Mouse (Mus musculus) liver, embryonic 15.5 days (tissue): ENCODE results near the gene Dhrs11. TPM values are rescaled to one million over a fixed set of nuclear protein-coding genes. Genes with fewer than 3 reads are reported as not detected.
A peak's percentile ranks its signal among the peaks of the same experiment; 100 is the strongest.
"Not testable (repeated sequence)": the region's sequence is repeated elsewhere in the genome, so short reads cannot be mapped to it uniquely, and the experiment has no call there.

Experiments used
- ATAC-seq: fragments of 200-750 bp; cut with Nextera tagmentation; 2 replicates; pipeline ENCODE4 v1.8.0; 2017; ENCODE audit warnings: moderate number of reproducible peaks, mild to moderate bottlenecking, moderate library complexity; ENCODE audit not compliant: insufficient read depth
- H3K27ac ChIP-seq: fragments of 300-500 bp; sonication (generic); replicated peaks from 2 replicates; pipeline ENCODE4 v1.5.1; 2015; ENCODE audit warnings: mild to moderate bottlenecking, inconsistent platforms
- H3K27me3 ChIP-seq: fragments of 300-500 bp; sonication (generic); 2 replicates; pipeline ENCODE4 v1.6.1; 2015; ENCODE audit warnings: mild to moderate bottlenecking, inconsistent platforms
- H3K36me3 ChIP-seq: fragments of 300-500 bp; sonication (generic); replicated peaks from 2 replicates; pipeline ENCODE4 v1.6.1; 2015; ENCODE audit warnings: moderate library complexity, mild to moderate bottlenecking, inconsistent platforms
- H3K4me1 ChIP-seq: fragments of 300-500 bp; sonication (generic); replicated peaks from 2 replicates; pipeline ENCODE4 v1.6.1; 2015; ENCODE audit warnings: inconsistent platforms
- H3K4me2 ChIP-seq: fragments of 300-500 bp; sonication (generic); 2 replicates; pipeline ENCODE4 v1.6.1; 2015; ENCODE audit warnings: moderate library complexity, mild to moderate bottlenecking, inconsistent platforms
- H3K4me3 ChIP-seq: fragments of 300-500 bp; sonication (generic); replicated peaks from 2 replicates; pipeline ENCODE4 v1.5.1; 2015; ENCODE audit warnings: mild to moderate bottlenecking, inconsistent platforms
- H3K9ac ChIP-seq: fragments of 300-500 bp; sonication (generic); 2 replicates; pipeline ENCODE4 v1.6.1; 2015; ENCODE audit warnings: moderate library complexity, mild to moderate bottlenecking, inconsistent platforms
- H3K9me3 ChIP-seq: fragments of 300-500 bp; sonication (generic); replicated peaks from 2 replicates; pipeline ENCODE4 v1.6.1; 2016; ENCODE audit warnings: inconsistent platforms
- WGBS: fragments of 180-500 bp; shearing (Covaris S2); methylation state at CpG from one replicate; pipeline ENCODE4 v1.1.7; 2015; ENCODE audit warnings: mixed read lengths; ENCODE audit not compliant: insufficient replicate concordance; 5-methylcytosine and 5-hydroxymethylcytosine counted together
- polyA plus RNA-seq: library from polyadenylated mRNA; unstranded; fragments of >200 nt; fragmentation: Nextera tagmentation; extraction: Ambion mirVana; gene quantifications from 2 replicates; pipeline ENCODE4 v1.2.1, GENCODE M21; 2015

Dhrs11 gene
- polyA plus RNA-seq, 1 experiment from 2014 or later = 246 TPM

- Histone ChIP-seq H3K4me2 (peak overlapping the region; percentile 49), H3K4me3 (0 out of 2 replicates have a peak overlapping the region, but pooled peaks have one; percentile 10), H3K27me3 (no peaks in the 10 kb centered on the region), H3K9me3 (no peaks in the 10 kb centered on the region), H3K4me1 (peaks cover 40% of the 10 kb centered on the region), H3K27ac (0 out of 2 replicates have a peak overlapping the region, but pooled peaks have one; percentile 51), H3K9ac (0 out of 2 replicates have a peak overlapping the region, but pooled peaks have one; percentile 25), H3K36me3 (peaks cover 55% of the 10 kb centered on the region)
- ATAC-seq = no peak
- 62% methylated on average over 2 of the region's 2 CpGs for WGBS
Measured at GRCm38 (mm10) chr11:84865268-84865667, 36.5 kb upstream of the Dhrs11 start.

GRCm38 (mm10) chr11:84855285-84855684 is 26.5 kb upstream of the Dhrs11 start:
- ATAC-seq = no peak
- Histone ChIP-seq H3K4me2 (no peak overlapping the region), H3K4me1 (no peaks in the 10 kb centered on the region), H3K27me3 (no peaks in the 10 kb centered on the region), H3K4me3 (no peak overlapping the region), H3K27ac (no peak overlapping the region), H3K9me3 (no peaks in the 10 kb centered on the region), H3K36me3 (peaks cover 91% of the 10 kb centered on the region), H3K9ac (no peak overlapping the region)
- 92% methylated on average over 6 of the region's 6 CpGs for WGBS

- Histone ChIP-seq H3K4me1 (no peaks in the 10 kb centered on the region), H3K4me3 (no peak overlapping the region), H3K9ac (no peak overlapping the region), H3K4me2 (no peak overlapping the region), H3K27ac (no peak overlapping the region), H3K27me3 (no peaks in the 10 kb centered on the region), H3K9me3 (no peaks in the 10 kb centered on the region), H3K36me3 (peaks cover 85% of the 10 kb centered on the region)
- ATAC-seq = no peak
- WGBS = 84% methylated on average over 7 of the region's 7 CpGs
Measured at GRCm38 (mm10) chr11:84847475-84848090, 18.8 kb upstream of the Dhrs11 start.

GRCm38 (mm10) chr11:84846741-84847474 is 18.1 kb upstream of the Dhrs11 start:
- H3K9me3 ChIP-seq = no peaks in the 10 kb centered on the region
- WGBS = 93% methylated on average over 15 of the region's 15 CpGs
- H3K4me1 ChIP-seq = no peaks in the 10 kb centered on the region
- ATAC-seq = no peak
- H3K27ac ChIP-seq = no peak overlapping the region
- H3K36me3 ChIP-seq = peaks cover 86% of the 10 kb centered on the region
- no peak overlapping the region for H3K4me2 ChIP-seq
- H3K9ac ChIP-seq = no peak overlapping the region
- no peak overlapping the region for H3K4me3 ChIP-seq
- H3K27me3 ChIP-seq = no peaks in the 10 kb centered on the region

- Histone ChIP-seq H3K4me3 (no peak overlapping the region), H3K9me3 (no peaks in the 10 kb centered on the region), H3K4me2 (no peak overlapping the region), H3K9ac (no peak overlapping the region), H3K36me3 (peaks cover 93% of the 10 kb centered on the region), H3K27me3 (no peaks in the 10 kb centered on the region), H3K27ac (no peak overlapping the region), H3K4me1 (no peaks in the 10 kb centered on the region)
- 83% methylated on average over 2 of the region's 2 CpGs for whole genome bisulfite sequencing
- no peak for ATAC-seq
Measured at GRCm38 (mm10) chr11:84839330-84839729, 10.5 kb upstream of the Dhrs11 start.

- Histone ChIP-seq H3K4me3 (peak overlapping the region; percentile 79), H3K4me1 (peaks cover 42% of the 10 kb centered on the region), H3K36me3 (peaks cover 78% of the 10 kb centered on the region), H3K27ac (peak overlapping the region; percentile 98), H3K9ac (peak overlapping the region; percentile 97), H3K4me2 (peak overlapping the region; percentile 92)
- H3K9me3 ChIP-seq, H3K27me3 ChIP-seq: not testable (repeated sequence)
- WGBS = 39% methylated on average over 11 of the region's 11 CpGs
- ATAC-seq = peak; percentile 3; the same call in 1 of the 2 replicates
Measured at GRCm38 (mm10) chr11:84829495-84829894, 701 bp upstream of the Dhrs11 start.

GRCm38 (mm10) chr11:84827901-84828503 is 792 bp downstream of the Dhrs11 start:
- H3K9me3 ChIP-seq = no peaks in the 10 kb centered on the region
- peaks cover 74% of the 10 kb centered on the region for H3K36me3 ChIP-seq
- no peak for ATAC-seq
- H3K4me2 ChIP-seq = peak overlapping the region; percentile 92
- WGBS = 27% methylated on average over 3 of the region's 3 CpGs
- H3K27ac ChIP-seq = peak overlapping the region; percentile 98
- peak overlapping the region; percentile 97 for H3K9ac ChIP-seq
- H3K27me3 ChIP-seq = no peaks in the 10 kb centered on the region
- H3K4me3 ChIP-seq = peak overlapping the region; percentile 79
- peaks cover 53% of the 10 kb centered on the region for H3K4me1 ChIP-seq

GRCm38 (mm10) chr11:84827492-84827891 is 1.3 kb downstream of the Dhrs11 start:
- Histone ChIP-seq H3K4me2 (peak overlapping the region; percentile 92), H3K4me1 (peaks cover 58% of the 10 kb centered on the region), H3K36me3 (peaks cover 74% of the 10 kb centered on the region), H3K9me3 (no peaks in the 10 kb centered on the region), H3K27ac (peak overlapping the region; percentile 98), H3K4me3 (peak overlapping the region; percentile 79), H3K27me3 (no peaks in the 10 kb centered on the region), H3K9ac (peak overlapping the region; percentile 97)
- no peak for ATAC-seq

DNA sequence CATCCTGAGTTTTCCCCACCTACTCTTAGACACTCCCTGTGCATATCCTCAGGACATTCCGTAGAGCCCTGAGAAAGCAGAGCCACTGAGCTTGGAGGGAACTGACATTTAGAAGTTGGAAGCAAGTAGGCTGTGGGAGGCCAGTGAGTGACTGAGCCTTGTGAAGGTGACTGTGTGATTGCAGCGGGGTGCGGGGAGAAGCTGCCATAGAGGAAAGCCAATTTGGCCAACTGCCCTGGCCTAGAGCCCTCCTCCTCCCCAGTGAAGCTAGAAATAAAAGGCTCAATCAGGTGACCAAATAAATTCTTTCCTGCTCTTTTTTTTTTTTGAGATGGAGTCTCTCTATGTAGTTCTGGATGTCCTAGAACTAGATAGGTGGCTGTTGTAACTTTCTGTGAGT is 2.6 kb downstream of the Dhrs11 start:
- peak overlapping the region; percentile 97 for H3K9ac ChIP-seq
- 71% methylated on average over 3 of the region's 3 CpGs for WGBS
- no peak for ATAC-seq
- H3K4me2 ChIP-seq = peak overlapping the region; percentile 92
- H3K27ac ChIP-seq = peak overlapping the region; percentile 98
- peaks cover 70% of the 10 kb centered on the region for H3K4me1 ChIP-seq
- H3K27me3 ChIP-seq = no peaks in the 10 kb centered on the region
- peak overlapping the region; percentile 79 for H3K4me3 ChIP-seq
- H3K9me3 ChIP-seq = no peaks in the 10 kb centered on the region
- peaks cover 74% of the 10 kb centered on the region for H3K36me3 ChIP-seq

GRCm38 (mm10) chr11:84825261-84825807 is 3.5 kb downstream of the Dhrs11 start:
- Histone ChIP-seq H3K36me3 (peaks cover 74% of the 10 kb centered on the region), H3K4me1 (peaks cover 72% of the 10 kb centered on the region), H3K9me3 (no peaks in the 10 kb centered on the region), H3K27me3 (no peaks in the 10 kb centered on the region), H3K9ac (peak overlapping the region; percentile 97), H3K4me2 (peak overlapping the region; percentile 92), H3K27ac (peak overlapping the region; percentile 98), H3K4me3 (peak overlapping the region; percentile 79)
- WGBS = 85% methylated on average over 10 of the region's 10 CpGs
- ATAC-seq = no peak

GRCm38 (mm10) chr11:84823484-84823897 is 5.3 kb downstream of the Dhrs11 start:
- no peaks in the 10 kb centered on the region for H3K27me3 ChIP-seq
- WGBS = 14% methylated on average over 10 of the region's 10 CpGs
- H3K36me3 ChIP-seq = peaks cover 73% of the 10 kb centered on the region
- peak overlapping the region; percentile 99 for H3K27ac ChIP-seq
- peak overlapping the region; percentile 97 for H3K9ac ChIP-seq
- ATAC-seq = peak; percentile 85
- H3K4me3 ChIP-seq = peak overlapping the region; percentile 79
- peak overlapping the region; percentile 98 for H3K4me2 ChIP-seq
- H3K4me1 ChIP-seq = peaks cover 74% of the 10 kb centered on the region
- H3K9me3 ChIP-seq = no peaks in the 10 kb centered on the region
